ENCODE assay signal across 19 mouse cellular contexts in genomic region chr11:30176111-30176510, GRCm38 (mm10).
DNase-seq lines count a peak whose midpoint lies in the region; ATAC-seq lines count a peak whose summit lies in the region.
"Had no signal": no experiment of that assay in that cellular context is flagged by ENCODE, and none has a peak within 500 bp of the region (broad histone marks: within the 10 kb centered on the region; RNA-seq: fewer than 3 reads in every experiment).

No protein-coding gene starts in this region.

- H3K4me1 ChIP-seq in intestine, embryonic 16.5 days (ENCODE audit: control insufficient read depth, insufficient read depth, low read length), result peaks cover 31% of the 10 kb centered on the region
- H3K4me1 ChIP-seq in intestine, embryonic 15.5 days (replicated peaks), result peaks cover 7% of the 10 kb centered on the region; the same call in 1 of the 2 replicates
- H3K4me1 ChIP-seq in lung, embryonic 16.5 days (replicated peaks; ENCODE audit: control insufficient read depth, insufficient read depth, low read length), result peaks cover 14% of the 10 kb centered on the region

- no peaks in the 10 kb centered on the region for H3K27me3 ChIP-seq in intestine, embryonic 16.5 days (replicated peaks; ENCODE audit: control insufficient read depth, insufficient read depth, low read length)
- H3K27me3 ChIP-seq in intestine, embryonic 15.5 days (replicated peaks), result no peaks in the 10 kb centered on the region
- no peaks in the 10 kb centered on the region for H3K27me3 ChIP-seq in lung, embryonic 16.5 days (ENCODE audit: control insufficient read depth, insufficient read depth, low read depth, low read length)
- H3K27me3 ChIP-seq: heart, embryonic 12.5 days had no signal

- H3K27ac ChIP-seq in intestine, embryonic 16.5 days (ENCODE audit: low read length), result peak overlapping the region; percentile 43
- H3K27ac ChIP-seq in intestine, embryonic 15.5 days, result no peak overlapping the region
- H3K27ac ChIP-seq in lung, embryonic 16.5 days (ENCODE audit: low read length), result 0 out of 2 replicates have a peak overlapping the region, but pooled peaks have one; percentile 2

- ATAC-seq in intestine, embryonic 16.5 days, result no peak
- ATAC-seq in intestine, embryonic 15.5 days, result no peak
- no peak for ATAC-seq in lung, embryonic 16.5 days (ENCODE audit: low read depth)
- peak; percentile 36; the same call in 1 of the 2 replicates for ATAC-seq in granulocyte monocyte progenitor cell, adult 5-6 weeks (replicated peaks; ENCODE audit: poor library complexity, severe bottlenecking)
- ATAC-seq: hindbrain, embryonic 16.5 days; midbrain, embryonic 16.5 days had no signal

- peak overlapping the region; percentile 5; the same call in 1 of the 2 replicates for H3K4me2 ChIP-seq in intestine, embryonic 16.5 days (ENCODE audit: low read depth, low read length)
- H3K4me2 ChIP-seq in intestine, embryonic 15.5 days (replicated peaks), result no peak overlapping the region
- no peak overlapping the region for H3K4me2 ChIP-seq in lung, embryonic 16.5 days (ENCODE audit: low read depth, low read length)
- H3K4me2 ChIP-seq: heart, embryonic 12.5 days; liver, embryonic 11.5 days; lung, embryonic 14.5 days had no signal

- DNase-seq in lung, postnatal 14 days, result no peak
- peak; percentile 88 for DNase-seq in retina, postnatal 1 day
- DNase-seq in spleen, postnatal 10 days (ENCODE audit: low spot score in 2 of 2), result no peak
- DNase-seq: adrenal gland, postnatal 36 days; cerebellum, adult 11 months; cerebellum, postnatal 36 days; gastrocnemius, postnatal 36 days; heart, postnatal 36 days; kidney, postnatal 25 days; lung, embryonic 14.5 days; thymus, postnatal 25 days had no signal

- no peak overlapping the region for H3K9ac ChIP-seq in intestine, embryonic 16.5 days (ENCODE audit: low read depth, low read length)
- no peak overlapping the region for H3K9ac ChIP-seq in intestine, embryonic 15.5 days
- no peak overlapping the region for H3K9ac ChIP-seq in lung, embryonic 16.5 days (ENCODE audit: low read length)
- H3K9ac ChIP-seq: heart, embryonic 12.5 days; lung, embryonic 14.5 days had no signal

- H3K9me3 ChIP-seq in intestine, embryonic 16.5 days (ENCODE audit: control insufficient read depth, low read length), result no peaks in the 10 kb centered on the region
- no peaks in the 10 kb centered on the region for H3K9me3 ChIP-seq in intestine, embryonic 15.5 days
- no peaks in the 10 kb centered on the region for H3K9me3 ChIP-seq in lung, embryonic 16.5 days (ENCODE audit: control insufficient read depth, low read length)
- H3K9me3 ChIP-seq: heart, embryonic 12.5 days had no signal

- WGBS in intestine, embryonic 16.5 days, result 65% methylated on average over 3 of the region's 3 CpGs
- WGBS in intestine, embryonic 15.5 days, result 57% methylated on average over 3 of the region's 3 CpGs
- 63% methylated on average over 3 of the region's 3 CpGs for WGBS in lung, embryonic 16.5 days

- no peak overlapping the region for H3K4me3 ChIP-seq in intestine, embryonic 16.5 days (ENCODE audit: low read length)
- no peak overlapping the region for H3K4me3 ChIP-seq in intestine, embryonic 15.5 days (replicated peaks)
- no peak overlapping the region for H3K4me3 ChIP-seq in lung, embryonic 16.5 days (ENCODE audit: low read length)
- H3K4me3 ChIP-seq: heart, embryonic 12.5 days had no signal

- no peaks in the 10 kb centered on the region for H3K36me3 ChIP-seq in intestine, embryonic 16.5 days (ENCODE audit: control insufficient read depth, insufficient read depth, low read length)
- 0 out of 2 replicates have a peak, but pooled peaks cover 3% of the 10 kb centered on the region for H3K36me3 ChIP-seq in intestine, embryonic 15.5 days
- peaks cover 3% of the 10 kb centered on the region; the same call in 1 of the 2 replicates for H3K36me3 ChIP-seq in lung, embryonic 16.5 days (ENCODE audit: control insufficient read depth, insufficient read depth, low read length)
